Mouse (Mus musculus) liver, embryonic 14.5 days (tissue): ENCODE measurements around the gene Higd2a.
A peak's percentile ranks its signal among the peaks of the same experiment; 100 is the strongest.

Experiments
- CTCF ChIP-seq: IDR thresholded peaks from 2 replicates; pipeline ENCODE4 v1.5.1; 2016; ENCODE audit warnings: antibody characterized with exemption, low read depth, control low read depth
- EP300 ChIP-seq: IDR thresholded peaks from 2 replicates; pipeline ENCODE4 v1.6.1; 2016; ENCODE audit warnings: antibody characterized with exemption, low read depth

GRCm38 (mm10) chr13:54610613-54610971 lies 20.6 kb downstream of the Higd2a start:
- TF ChIP-seq CTCF (peak; percentile 45), EP300 (no peak)
